Mouse (Mus musculus): Measurements from ENCODE around the gene Chchd6. TPM values are rescaled to one million over a fixed set of nuclear protein-coding genes. Genes with fewer than 3 reads are reported as not detected.

The Chchd6 gene
- total RNA-seq, 1 experiment from 2014 or later = 0.58 TPM

DNA sequence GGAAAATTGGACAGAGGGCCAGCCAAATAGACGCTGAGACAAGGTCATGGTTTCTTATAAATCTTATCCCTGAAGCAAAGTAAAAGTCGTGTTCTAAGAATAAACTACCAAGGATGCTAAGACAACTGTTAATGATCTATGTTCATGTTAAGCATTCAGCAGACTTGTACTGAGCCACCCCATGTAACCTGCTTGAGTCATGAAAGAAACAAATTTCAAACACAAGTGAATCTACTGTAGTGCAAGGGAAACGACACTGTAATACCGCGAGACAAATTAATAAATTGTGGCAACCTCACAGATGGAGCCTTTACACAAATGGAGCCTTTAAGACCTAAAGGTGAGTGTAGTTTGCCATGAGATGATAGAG lies 310 bp upstream of the Chchd6 start:
- no peak for ATAC-seq (ENCODE audit: extremely low read depth, insufficient number of reproducible peaks, low FRiP score, poor library complexity, severe bottlenecking)

DNA sequence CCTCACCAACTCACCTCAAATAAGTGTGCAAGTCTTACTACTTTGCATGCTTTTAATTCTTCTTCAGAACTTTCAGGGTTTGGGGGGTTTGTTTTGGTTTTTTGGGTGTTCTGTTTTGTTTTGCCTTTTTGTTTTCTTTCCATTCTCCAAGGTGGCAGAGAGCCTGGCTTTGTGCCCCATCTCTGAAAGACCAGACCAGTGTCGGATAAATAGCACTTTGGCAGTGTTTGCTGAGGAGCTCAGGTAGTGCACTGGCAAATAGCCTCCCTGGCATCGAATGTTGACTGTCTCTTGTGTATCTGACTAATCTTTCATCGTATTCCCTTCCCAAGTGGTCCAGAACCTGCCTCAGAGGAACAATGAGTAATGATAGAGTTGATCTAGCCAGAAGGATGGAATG lies 3.4 kb downstream of the Chchd6 start:
- no peak for ATAC-seq (ENCODE audit: extremely low read depth, insufficient number of reproducible peaks, low FRiP score, poor library complexity, severe bottlenecking)

DNA sequence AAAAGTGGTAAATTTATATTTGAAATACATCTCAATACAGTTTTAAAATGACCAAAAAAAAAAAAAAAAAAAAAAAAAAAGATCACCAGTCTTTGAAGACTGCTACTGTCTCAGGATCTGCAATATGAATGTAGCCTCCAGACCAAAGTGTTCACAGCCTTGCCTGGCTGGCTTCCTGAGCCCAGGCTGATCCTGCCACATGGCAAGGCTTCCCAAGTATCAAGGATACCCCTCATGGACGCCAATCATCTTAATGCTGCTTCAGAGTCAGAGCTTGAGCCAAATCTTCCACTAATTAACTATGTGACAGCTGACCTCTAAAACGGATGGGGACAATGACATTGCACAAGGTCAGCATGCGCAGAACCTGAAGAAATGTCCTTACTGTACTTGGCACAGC lies 3.9 kb downstream of the Chchd6 start:
- no peak for ATAC-seq (ENCODE audit: extremely low read depth, insufficient number of reproducible peaks, low FRiP score, poor library complexity, severe bottlenecking)

DNA sequence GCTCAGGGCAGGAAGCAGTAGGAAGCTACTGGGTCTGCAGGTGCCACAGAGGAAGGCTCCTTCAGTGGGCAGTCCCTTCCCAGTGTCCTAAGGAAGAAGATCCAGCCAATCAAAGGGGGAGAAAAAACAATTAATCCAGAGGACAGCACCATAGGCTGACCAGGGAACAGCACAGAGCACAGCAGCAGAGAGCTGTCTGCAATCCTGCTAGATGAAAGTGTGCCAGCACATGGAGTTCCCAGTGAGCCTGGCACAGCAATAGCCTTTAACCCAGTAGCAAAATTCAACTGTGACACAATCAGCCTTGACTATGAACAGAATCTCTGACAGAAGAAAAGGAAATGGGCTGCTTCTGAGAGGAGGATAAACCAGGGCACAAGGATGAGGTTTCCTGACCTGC lies 9.8 kb downstream of the Chchd6 start:
- no peak for ATAC-seq (ENCODE audit: extremely low read depth, insufficient number of reproducible peaks, low FRiP score, poor library complexity, severe bottlenecking)

DNA sequence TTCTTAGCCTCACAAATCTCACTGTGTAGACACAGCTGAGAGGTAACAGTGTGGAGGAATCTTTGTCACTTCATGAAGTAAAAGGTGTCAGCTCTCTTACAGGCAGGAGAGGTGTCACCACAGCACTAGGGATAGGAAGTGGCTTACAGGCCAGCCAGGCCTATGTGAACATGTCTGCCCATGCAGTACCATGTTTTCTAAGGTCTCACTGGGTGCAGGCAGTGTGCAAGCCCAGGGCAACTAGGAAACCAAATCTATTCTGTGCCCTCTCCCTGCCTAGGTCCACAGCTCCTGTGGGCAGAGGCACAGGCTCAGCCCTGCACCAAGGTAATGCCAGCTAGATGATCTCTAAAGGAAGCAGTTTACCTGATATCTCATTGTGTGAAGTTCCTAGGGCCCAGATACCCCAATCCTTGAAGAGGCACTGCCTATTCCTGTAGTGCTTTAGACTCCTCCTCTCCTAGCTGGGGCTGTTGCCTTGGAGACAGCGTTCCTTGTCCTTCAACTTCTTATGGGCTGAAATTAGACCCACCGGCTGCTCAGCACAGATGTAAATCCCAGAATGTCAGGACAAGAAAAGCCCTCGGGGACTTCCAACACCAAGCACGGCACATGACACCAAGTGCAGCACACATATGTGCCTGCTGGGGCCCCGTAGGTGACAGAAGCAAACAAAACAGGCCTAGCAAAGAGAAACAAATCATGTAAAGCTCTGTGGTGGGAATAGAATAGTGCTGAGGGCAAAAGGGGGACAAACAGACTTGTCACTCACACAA lies 10.6 kb downstream of the Chchd6 start:
- no peak for ATAC-seq (ENCODE audit: extremely low read depth, insufficient number of reproducible peaks, low FRiP score, poor library complexity, severe bottlenecking)

DNA sequence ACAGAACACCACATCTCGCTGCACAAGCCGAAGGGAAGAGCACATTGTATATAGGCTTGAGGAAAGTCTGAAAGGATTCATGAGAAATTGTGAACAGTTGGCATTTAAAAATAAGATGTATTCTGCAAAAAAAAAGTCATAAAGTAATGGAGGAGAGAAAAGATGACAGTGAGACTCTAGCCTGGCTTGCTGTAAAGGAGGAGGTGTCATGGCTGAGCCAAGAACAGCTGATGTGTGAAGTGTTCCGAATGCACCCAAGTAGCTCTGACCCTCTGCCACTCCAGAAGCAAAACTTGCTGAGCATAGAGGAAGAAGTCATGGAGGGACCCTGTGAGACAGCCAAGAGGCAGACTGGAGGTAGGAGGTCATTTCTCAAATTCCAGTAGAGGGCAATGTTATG lies 12.3 kb downstream of the Chchd6 start:
- no peak for ATAC-seq (ENCODE audit: extremely low read depth, insufficient number of reproducible peaks, low FRiP score, poor library complexity, severe bottlenecking)

DNA sequence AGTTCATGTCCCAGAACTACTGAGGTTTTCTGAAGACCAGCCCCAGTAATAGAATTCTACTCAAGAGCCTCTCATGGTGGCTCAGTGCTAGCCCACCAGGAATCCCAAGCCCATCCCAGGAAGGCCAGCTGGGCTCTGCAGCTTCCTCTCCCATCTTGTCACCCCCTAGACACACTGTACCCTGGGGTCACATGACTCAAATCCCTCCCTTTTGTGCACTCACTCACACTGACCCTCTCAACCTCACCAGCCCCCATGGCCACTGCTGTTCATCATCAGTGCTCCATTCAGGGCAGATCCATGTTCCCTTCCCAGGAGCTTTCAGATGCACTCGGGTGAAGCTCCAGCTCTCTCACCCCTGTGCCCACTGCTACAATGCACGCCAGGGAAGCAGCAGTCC lies 20.8 kb downstream of the Chchd6 start:
- no peak for ATAC-seq (ENCODE audit: extremely low read depth, insufficient number of reproducible peaks, low FRiP score, poor library complexity, severe bottlenecking)

DNA sequence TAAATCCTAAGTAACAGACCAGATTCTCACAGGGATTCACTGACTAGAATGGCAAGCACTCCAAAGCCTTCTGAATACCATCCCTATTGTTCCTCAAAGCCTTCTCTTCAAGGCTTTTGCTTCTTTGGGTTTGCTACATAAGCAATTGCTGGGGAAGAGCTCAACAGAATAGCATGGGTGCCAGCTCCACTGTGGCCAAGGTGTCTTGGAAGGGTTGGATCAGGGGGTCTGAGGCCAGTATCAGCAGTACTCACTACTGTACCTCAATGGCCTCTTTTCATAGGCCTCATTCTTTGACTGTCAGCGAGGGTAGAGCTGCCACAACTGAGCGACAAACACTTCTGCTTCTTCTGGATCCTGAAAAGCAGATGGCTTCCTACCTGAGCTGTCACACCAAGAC lies 21.7 kb downstream of the Chchd6 start:
- no peak for ATAC-seq (ENCODE audit: extremely low read depth, insufficient number of reproducible peaks, low FRiP score, poor library complexity, severe bottlenecking)

DNA sequence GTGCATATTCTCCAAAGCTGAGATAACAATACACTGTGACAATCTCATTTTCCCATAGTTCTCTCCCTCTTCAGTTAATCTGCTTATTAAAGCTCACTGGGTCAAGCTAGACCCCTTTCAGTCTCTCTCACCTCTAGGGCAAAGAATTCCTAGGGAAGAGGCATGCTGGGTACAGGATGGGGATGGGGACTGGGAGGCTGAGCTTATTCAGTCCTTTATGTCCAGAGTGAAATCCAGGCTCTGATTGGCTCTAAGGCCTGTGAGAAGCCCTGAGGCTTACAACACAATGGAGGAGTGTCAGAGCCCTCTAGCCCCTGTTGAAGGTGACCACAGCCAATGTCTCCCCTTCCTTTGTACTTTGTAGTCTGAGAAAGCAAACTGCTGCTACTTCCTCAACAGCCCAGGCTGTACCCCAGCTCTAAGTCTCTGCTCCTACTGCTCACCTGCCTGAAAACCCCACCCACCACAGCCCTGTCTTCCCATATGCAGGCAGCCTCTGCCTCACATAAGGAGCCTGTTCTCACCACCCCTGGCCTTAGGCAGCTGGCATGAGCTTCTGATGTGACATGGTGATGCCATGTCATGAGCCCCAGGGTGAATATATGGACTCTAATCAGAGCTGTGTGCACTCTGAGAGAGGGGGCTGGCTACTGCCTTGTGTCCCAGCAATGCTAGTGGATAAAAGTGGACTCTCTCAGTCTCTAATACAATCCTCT lies 22.4 kb downstream of the Chchd6 start:
- ATAC-seq (ENCODE audit: extremely low read depth, insufficient number of reproducible peaks, low FRiP score, poor library complexity, severe bottlenecking) = no peak

DNA sequence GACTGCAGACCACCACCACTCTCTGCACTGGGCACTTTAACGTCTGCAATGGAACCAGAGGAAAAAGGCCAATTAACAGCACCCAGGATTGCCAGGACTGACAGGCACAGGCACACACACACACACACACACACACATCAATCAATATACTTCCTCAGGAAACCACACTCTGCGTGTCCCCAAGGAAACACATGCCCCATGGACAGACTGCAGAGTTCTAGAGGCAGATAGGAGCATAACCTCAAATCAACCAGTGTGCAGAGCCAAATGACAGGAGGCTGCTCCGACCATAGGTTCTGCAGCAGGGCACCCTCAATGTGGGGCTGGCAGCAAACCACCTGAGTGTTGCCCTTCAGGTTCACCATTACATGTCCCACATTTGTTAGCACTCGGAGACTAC lies 26.1 kb downstream of the Chchd6 start:
- ATAC-seq (ENCODE audit: extremely low read depth, insufficient number of reproducible peaks, low FRiP score, poor library complexity, severe bottlenecking) = no peak

DNA sequence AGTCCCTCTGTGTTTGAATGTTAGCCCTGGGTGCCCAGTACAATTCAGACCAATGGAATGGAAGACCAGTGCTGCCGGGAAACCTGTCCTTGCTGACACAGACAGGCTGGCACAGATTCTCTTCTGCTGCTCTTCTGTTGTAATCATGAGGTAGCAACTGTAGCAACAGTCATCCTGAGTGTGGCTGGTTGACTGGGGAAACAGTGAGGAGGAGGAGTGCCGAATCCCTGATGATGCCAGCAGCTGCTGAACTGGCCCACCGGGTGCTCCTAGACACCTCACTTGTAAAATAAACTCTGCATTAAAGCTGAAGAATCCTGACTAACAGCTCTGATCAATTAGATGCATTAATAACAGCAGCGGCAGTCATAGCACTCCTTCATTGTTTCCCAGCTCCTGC lies 28.7 kb downstream of the Chchd6 start:
- ATAC-seq (ENCODE audit: extremely low read depth, insufficient number of reproducible peaks, low FRiP score, poor library complexity, severe bottlenecking) = no peak

DNA sequence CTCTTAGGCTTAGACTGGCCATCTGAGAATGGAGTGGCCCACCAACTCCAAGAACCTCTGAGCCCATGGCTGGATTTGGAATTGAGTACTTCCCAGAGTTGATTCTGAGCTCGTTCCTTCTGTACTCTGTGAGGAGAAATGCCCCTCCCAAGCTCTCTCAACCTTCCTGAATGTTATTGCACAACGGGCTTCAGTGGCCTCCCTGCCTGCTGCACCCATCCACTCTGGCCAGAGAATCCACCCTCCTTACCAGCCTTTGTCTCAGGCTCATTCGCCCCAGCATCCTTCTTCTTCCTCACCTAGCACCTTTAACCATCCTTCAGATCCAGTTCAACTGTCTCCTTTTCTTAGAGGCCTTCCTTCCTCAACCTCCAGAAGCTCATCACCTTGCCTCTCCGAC lies 32.1 kb downstream of the Chchd6 start:
- ATAC-seq (ENCODE audit: extremely low read depth, insufficient number of reproducible peaks, low FRiP score, poor library complexity, severe bottlenecking) = no peak

DNA sequence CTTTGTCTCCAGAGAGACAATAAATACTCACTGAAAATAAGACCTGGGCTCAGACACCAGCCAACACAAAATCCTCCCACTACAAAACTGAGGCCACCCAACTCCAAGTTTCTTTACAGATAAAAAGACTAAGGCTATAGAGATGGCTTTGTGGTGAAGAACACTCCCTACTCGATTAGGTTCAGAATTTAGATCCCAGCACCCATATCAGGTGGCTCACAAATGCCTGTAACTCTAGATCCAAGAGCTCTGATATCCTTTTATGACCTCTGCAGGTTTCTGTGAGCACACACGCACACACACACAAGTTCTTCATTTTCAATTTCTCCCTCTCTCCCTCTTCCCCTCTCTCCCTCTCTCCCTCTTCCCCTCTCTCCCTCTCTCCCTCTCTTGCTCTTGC lies 34.6 kb downstream of the Chchd6 start:
- no peak for ATAC-seq (ENCODE audit: extremely low read depth, insufficient number of reproducible peaks, low FRiP score, poor library complexity, severe bottlenecking)

DNA sequence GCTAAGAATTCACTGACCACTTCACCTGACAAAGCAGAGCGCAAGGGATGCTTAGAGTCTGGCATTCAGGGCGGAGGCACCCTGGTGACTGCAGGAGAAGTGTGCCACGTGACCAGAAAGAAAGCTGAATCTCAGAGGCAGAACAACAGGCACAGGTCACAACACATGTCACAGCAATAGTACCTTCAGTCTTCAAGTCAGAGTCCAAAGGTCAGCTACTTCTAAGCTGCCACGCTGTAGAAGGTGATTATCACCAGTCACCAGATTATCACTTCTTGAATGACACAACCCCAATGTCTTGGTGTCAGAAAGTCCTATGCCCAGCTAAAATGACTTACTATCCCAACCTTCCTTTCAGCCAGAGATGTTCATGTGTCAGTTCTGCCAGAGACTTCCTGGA lies 37.8 kb downstream of the Chchd6 start:
- no peak for ATAC-seq (ENCODE audit: extremely low read depth, insufficient number of reproducible peaks, low FRiP score, poor library complexity, severe bottlenecking)

DNA sequence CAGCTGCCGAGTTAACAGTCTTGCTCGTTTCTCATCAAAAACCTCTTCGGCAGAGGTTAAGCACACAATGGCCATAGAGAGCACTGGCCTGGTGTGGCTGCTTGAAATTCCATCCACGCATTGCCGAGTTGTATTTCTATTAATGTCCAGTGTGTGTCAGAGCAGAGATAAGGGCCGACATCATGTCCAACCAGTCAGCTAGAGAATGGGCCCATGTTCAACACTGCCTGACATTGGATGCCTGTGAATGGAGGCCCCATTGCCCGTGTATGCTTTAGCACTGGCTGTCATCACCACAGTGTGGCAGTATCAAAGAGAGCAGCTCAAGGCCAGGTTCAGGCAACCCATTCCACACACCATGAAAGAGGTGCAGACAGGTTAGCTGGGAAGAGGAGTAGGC lies 38.9 kb downstream of the Chchd6 start:
- ATAC-seq (ENCODE audit: extremely low read depth, insufficient number of reproducible peaks, low FRiP score, poor library complexity, severe bottlenecking) = no peak

DNA sequence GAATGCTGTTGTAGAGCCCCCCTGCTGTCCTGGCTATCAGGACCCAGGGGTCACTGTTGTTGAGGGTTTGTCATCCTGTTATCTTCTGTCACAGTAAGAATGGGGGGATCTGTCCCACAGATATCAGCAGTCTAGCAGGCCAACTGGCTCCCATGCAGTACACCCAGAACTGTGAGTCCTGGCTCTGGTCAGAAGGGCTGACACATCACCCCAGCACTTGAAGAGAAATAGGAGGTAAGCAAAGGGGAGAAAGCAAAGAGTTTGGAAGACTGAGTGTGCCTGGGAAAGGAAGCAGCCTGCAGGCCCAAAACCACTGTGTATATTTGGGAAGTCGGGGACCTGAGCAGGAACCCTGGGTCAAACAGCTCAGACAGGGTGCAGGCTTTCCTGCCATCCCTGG lies 39.5 kb downstream of the Chchd6 start:
- ATAC-seq (ENCODE audit: extremely low read depth, insufficient number of reproducible peaks, low FRiP score, poor library complexity, severe bottlenecking) = no peak

DNA sequence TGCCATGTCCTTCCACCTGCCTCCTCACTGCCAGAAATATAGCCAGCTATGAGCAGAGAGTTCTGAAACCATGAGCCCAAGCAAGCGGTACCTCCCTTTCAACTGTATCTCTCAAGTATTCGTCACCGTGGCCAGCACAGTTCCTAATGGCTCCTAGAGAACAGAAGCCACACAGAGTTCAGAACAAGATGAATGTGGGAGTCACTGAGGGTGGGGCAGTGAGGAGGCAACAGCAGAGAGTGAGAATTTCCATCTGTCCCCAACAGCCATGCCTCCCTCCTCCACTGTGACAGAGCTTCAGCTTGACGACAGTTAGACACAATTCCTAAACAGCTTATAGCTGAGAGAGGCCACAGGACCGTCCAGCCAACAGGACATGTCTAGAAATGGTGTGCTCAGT lies 41.4 kb downstream of the Chchd6 start:
- ATAC-seq (ENCODE audit: extremely low read depth, insufficient number of reproducible peaks, low FRiP score, poor library complexity, severe bottlenecking) = no peak

DNA sequence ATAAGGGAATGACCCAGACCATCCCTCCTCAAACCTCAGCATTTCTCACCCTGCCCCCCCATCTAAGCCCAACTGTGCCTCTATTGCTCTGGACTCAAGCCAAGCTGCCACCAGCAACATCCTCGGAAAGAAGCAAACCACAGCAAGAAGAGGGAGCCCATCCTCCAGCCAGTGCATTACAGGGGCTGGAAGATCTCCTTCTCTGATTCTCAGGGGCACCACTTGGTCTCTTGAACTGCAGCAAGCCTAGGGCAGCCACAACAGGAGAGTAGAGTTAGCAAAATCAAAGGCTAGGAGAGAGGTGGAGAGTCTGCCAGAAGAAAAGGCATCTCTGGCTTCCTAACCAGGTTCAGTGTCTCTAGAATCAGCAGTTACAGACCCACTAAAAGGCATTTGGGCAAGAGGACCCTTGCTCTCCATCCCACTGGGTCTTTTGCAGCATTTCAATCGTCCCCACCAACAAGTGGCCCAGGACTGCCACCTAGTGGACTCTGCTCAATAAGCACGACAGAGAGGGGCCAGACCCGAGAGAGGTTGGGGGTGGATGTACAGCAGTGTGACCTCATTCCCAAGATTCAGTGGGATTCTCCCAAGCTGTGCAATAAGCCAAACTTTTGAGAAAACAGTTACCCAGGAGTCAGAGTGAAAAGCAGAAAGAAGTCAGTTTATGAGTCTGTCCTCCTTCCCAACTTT lies 42.3 kb downstream of the Chchd6 start:
- peak; percentile 40; the same call in 1 of the 2 replicates for ATAC-seq (ENCODE audit: extremely low read depth, insufficient number of reproducible peaks, low FRiP score, poor library complexity, severe bottlenecking)

DNA sequence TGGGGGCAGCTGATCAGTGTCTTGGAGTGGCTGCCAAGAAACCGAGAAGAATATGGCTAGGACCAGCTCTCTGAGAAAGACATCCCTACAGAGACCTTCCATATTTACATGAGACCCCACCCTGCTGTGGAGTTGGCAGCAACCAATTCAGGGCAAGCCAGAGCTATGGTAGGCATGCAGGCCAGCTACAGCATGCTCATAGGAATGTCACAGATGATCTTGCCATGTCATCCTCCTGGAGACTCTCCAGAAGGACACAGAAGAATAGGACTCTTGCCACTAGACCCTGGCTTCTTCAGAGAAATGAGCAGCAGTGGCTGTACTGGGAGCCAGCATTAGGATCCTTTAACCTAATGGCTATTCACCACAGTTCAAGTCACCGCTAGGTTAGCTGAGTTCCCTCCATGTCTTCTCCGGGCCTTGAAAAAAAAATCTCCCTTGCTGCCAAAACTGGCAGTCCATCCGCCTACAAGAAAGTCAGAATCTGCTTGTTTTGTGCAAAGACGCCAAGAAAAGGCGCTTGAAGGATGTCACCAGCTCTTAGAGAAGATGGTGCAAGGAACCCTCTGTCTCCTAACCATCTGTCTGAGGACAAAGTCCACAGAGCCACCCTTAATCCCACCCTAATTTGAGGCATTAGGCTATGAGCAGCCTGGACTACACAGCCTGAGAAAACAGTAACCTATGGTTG lies 43.0 kb downstream of the Chchd6 start:
- ATAC-seq (ENCODE audit: extremely low read depth, insufficient number of reproducible peaks, low FRiP score, poor library complexity, severe bottlenecking) = no peak

DNA sequence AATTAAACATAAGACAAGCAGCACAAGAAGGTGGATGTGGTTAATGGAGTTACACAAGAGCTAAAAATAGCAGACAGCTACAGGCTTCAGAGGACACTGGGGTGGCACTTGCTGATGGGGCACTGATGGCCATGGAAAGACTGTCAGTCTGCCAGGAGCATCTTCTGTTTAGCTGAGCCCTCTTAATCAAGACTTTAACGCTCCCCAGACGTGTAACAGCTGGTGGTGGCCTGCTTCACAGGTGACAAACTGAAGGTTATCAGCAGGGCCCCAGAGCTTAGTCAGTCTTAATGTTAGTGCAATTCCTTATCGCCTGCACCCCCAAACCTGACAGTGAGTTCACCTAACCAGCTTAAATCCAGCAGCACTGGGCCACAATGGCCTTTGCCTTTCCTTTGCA lies 46.3 kb downstream of the Chchd6 start:
- no peak for ATAC-seq (ENCODE audit: extremely low read depth, insufficient number of reproducible peaks, low FRiP score, poor library complexity, severe bottlenecking)

Data from neutrophil, adult 5-6 weeks (primary cell).